Mouse (Mus musculus) lung, postnatal 10 days (tissue): Measurements from ENCODE around the gene Ube2d3.
A peak's percentile ranks its signal among the peaks of the same experiment; 100 is the strongest.

ENCODE experiments used
- DNase-seq: peaks from one replicate; pipeline ENCODE4 v3.0.0; 2021

The Ube2d3 gene

GRCm38 (mm10) chr3:135437758-135438495 lies at the start of gene Ube2d3:
Gene Ube2d3, plus strand, starts transcription at chr3:135438149.
- DNase-seq: peak; percentile 99

- no peak for DNase-seq
Measured at GRCm38 (mm10) chr3:135393186-135393585, 44.8 kb upstream of the Ube2d3 start.

GRCm38 (mm10) chr3:135395085-135395484 lies 42.9 kb upstream of the Ube2d3 start:
- DNase-seq: no peak

- DNase-seq: no peak
Measured at GRCm38 (mm10) chr3:135396081-135396480, 41.9 kb upstream of the Ube2d3 start.

- DNase-seq: no peak
Measured at GRCm38 (mm10) chr3:135397112-135397511, 40.8 kb upstream of the Ube2d3 start.

DNA sequence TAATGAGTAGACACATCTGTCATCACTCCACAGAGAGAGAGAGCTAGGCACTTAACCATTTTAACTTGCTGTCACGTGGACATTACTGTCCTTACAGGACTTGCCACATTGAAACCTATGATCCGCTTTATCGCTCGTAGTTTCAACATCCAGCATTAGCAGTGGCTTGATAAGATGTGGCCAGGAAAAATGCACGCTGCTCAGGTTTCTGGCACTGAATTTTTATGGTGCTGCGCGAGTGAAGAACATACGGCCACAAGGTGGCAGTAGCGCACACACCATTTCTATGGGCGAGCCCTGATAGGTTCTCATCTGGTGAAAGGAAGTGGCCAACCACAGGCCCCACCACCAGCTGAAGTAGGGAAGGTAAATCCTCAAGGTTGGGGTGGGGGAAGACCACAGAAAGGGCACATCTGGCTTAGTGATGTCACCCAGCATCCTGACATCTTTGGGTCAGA lies 35.7 kb upstream of the Ube2d3 start:
- peak; percentile 91 for DNase-seq

GRCm38 (mm10) chr3:135403211-135403610 lies 34.7 kb upstream of the Ube2d3 start:
- no peak for DNase-seq

DNA sequence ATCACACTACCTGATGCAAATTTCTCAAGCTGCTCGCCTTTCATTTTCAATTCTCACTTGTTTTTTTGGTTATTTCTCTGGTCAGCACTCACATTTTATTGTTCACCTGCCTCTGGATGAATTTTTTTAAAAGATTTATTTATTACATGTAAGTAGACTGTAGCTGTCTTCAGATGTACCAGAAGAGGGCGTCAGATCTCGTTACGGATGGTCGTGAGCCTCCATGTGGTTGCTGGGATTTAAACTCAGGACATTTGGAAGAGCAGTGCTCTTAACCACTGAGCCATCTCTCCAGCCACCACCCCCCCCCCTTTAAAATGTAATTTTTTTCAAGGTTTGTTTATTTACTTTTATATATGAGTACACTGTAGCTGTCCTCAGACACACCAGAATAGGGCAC lies 34.1 kb upstream of the Ube2d3 start:
- no peak for DNase-seq

- no peak for DNase-seq
Measured at GRCm38 (mm10) chr3:135404599-135404998, 33.4 kb upstream of the Ube2d3 start.

GRCm38 (mm10) chr3:135407351-135407750 lies 30.6 kb upstream of the Ube2d3 start:
- no peak for DNase-seq

DNA sequence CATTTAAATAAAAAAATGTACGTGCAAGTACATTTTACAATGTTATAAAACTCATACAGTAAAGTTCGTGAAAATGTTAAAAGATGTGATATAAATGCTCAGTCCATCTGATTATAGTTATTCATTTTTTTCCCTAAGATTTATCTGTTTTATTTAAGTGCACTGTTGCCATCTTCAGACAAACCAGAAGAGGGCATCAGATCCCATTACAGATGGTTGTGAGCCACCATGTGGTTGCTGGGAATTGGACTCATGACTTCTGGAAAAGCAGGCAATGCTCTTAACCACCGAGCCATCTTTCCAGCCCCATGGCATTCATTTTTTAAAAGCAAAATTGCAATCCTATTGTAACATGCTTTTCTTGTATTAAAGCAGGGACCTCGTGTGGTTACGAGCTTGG lies 28.7 kb upstream of the Ube2d3 start:
- no peak for DNase-seq

DNA sequence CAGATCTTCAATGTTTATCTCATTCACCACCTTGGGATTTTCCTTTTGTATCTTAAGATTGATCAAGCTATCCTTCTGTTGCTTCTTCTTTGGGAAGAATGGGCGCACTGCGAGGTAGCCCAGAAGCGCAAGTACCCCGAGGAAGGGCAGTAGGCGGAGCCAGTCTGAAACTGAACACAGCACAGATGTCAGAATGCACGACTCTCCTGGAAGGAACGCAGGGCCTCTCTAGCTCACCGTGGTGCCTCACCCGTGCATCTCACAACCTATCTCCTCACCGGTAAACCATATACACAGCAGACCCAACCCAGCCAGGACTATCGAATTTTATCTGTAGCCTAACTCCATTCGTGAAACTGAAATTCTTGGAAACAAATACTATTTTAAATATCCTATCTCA lies 26.9 kb upstream of the Ube2d3 start:
- no peak for DNase-seq

GRCm38 (mm10) chr3:135411824-135412223 lies 26.1 kb upstream of the Ube2d3 start:
- no peak for DNase-seq

- DNase-seq: no peak
Measured at GRCm38 (mm10) chr3:135417245-135417644, 20.7 kb upstream of the Ube2d3 start.

DNA sequence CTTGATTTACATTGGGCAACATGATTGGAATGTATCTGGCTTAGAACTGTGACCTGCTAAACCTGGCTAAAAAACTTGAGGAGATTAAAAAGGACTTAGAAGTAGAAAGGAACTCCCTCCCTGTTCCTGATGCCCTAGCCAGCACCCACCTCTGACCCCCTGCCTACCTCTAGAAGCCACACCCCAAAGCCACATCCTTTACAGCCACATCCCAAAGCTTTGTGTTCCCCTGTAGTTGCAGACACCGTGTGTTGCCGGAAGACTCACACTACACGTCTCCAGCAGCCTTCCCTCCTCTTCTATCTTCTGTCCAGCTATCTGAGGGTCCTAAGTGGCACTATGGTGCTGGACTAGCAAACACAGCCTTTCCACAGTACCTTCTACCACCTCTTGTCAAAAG lies 20.1 kb upstream of the Ube2d3 start:
- no peak for DNase-seq

DNA sequence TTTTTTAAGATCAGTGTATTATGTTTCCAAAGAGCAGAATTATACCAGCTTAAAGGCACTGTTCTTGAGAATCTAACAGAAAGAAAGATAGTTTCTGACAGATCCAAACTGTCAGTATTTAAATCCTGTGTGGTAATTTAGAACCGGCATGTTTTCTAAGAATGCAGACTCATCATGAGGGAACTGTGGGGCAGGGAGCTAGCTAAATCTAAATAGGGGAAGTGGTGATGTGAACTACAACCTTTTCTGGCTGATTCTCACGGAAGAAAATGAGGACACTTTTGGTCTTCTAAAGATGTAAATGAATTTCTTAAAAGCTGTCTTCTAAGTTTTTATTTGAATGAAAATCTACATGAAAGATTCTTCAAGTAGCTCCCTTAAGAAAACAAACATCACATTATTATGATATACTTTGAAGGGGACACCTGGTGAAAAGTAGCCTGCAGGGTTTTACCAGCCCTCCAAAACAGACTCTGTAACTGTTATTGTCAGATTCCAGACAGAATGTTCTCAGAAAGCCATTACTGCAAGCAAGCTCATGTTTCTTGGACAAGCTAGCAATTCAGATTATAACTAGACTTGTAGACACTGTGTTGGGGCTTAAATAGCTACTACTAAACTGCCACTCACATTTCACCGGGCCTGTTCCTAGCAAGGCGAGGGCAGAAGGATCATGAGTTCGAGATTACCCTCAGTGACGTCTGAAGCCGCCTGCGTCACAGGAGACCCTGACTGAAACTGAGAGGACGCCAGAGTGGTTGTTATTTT lies 17.2 kb upstream of the Ube2d3 start:
- no peak for DNase-seq

DNA sequence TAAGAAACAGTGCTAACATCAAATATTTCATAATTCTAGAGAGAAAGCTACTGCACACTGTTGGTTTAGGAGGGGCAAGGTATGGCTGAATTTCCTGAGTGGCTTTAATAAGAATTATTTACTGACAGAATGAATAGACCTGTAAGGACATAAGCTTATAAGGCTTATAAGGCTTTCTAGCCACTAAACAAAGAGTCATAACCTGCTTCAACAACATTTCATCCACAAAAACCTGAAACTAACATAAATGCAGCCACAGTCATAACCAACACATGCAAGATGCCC lies 16.7 kb upstream of the Ube2d3 start:
- no peak for DNase-seq

- no peak for DNase-seq
Measured at GRCm38 (mm10) chr3:135422232-135422855, 15.6 kb upstream of the Ube2d3 start.

DNA sequence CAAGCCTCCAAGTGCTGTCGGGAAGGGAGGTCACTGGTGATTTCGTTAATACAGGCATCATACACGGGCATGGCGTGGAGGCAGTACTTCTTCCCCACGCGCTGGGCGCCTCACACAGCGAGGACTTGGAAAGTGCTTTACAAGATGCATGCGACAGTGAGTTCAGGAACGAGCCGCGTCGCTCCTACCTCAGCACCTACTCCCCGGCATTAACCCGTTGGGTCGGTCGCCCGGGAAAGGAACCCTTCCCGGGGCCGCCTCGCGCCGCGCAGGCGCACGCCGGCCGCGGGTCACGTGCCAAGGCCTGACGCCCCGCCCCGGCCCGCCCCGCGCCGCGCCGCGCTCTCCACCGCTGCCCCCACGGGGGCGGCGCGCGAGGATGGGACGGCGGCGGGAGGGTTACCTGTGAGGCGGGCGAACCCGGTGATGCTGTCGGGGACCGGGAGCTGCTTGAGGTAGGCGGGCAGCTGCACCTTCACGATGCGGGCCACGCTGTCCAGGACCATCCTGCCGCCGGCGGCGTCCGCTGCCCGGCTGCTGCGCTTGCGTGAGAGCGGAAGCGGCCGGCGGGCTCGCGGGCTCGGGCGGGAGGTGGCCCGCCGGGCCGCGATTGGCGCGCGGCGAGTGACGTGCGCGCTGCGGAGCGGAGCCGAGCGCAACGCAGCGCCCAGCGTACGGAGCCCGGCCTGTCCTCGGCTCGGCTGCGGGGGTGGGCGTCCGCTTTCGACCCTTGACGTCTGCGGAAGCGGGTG lies 14.9 kb upstream of the Ube2d3 start:
- peak; percentile 86 for DNase-seq

GRCm38 (mm10) chr3:135423608-135424212 lies 14.2 kb upstream of the Ube2d3 start, which contains the start of gene Cisd2:
Gene Cisd2, minus strand, starts transcription at chr3:135423925.
- DNase-seq: no peak

- no peak for DNase-seq
Measured at GRCm38 (mm10) chr3:135436901-135437616, 890 bp upstream of the Ube2d3 start.

GRCm38 (mm10) chr3:135438531-135438912 lies 573 bp downstream of the Ube2d3 start:
- peak; percentile 97 for DNase-seq
